Mouse (Mus musculus) G1E (cell line): ENCODE data around the gene Dbp.

Source experiments
- CTCF ChIP-seq: IDR thresholded peaks from 2 replicates; pipeline ENCODE4 v1.5.1; 2012; ENCODE audit warnings: low read depth, low read length, inconsistent platforms, mixed read lengths
- GATA1 ChIP-seq: IDR thresholded peaks from 2 replicates; pipeline ENCODE4 v1.6.1; 2012; ENCODE audit warnings: borderline replicate concordance, low read length, inconsistent platforms, mixed read lengths
- POLR2AphosphoS5 ChIP-seq: IDR thresholded peaks from 2 replicates; pipeline ENCODE4 v1.6.1; 2012; ENCODE audit warnings: low read depth, low read length, inconsistent platforms; ENCODE audit not compliant: insufficient replicate concordance
- TAL1 ChIP-seq: conservative IDR thresholded peaks from 2 replicates; pipeline ENCODE4 v1.6.1; 2012; ENCODE audit warnings: low read depth, low read length, inconsistent platforms, mixed read lengths

DNA sequence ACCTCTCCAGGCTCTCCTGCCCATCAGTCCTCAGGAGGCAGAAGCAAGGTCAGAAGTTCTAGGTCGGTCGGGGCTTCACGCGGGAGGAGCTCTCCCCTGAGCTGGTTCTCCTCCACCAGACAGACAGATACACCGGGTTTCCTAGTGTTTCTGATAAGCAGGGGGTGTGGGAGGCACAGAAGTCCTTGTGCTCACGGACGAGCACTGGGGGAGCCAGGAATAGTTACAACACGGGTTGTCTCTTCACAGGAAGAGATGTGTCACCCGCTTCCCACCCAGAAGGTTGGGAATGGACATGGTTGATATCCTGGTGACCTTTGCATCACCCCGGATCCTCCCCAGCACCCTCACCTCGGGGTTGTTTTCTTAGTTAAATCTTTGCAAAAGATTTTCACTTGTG is 15.1 kb upstream of the Dbp start:
- TF ChIP-seq CTCF (no peak), GATA1 (no peak), POLR2AphosphoS5 (no peak), TAL1 (no peak)
